In the genomic region with DNA sequence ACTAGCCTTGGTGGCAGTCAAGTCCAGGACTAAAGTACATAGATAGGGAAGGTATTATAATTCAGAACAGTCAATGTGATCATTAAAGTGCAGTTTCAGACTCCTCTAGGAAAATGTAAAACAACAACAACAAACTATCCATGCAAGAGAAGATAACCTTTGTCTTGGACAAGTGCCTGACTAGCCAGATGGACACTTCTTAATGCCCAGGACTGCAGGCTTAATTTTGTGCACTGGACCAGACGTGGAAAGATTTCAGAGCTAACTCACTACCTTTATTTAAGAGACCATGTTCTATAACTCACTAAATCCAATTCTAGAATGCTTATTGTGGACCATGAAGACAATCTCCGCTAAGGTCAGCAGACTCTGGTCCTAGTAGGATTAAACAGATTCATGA, we compare ENCODE assay signal across 20 mouse cellular contexts.
"Had no signal": no experiment of that assay in that cellular context is flagged by ENCODE, and none has a peak within 500 bp of the region (broad histone marks: within the 10 kb centered on the region; RNA-seq: fewer than 3 reads in every experiment).

No protein-coding gene starts in this region.

- H3K4me2 ChIP-seq: kidney, embryonic 15.5 days; limb, embryonic 13.5 days; liver, embryonic 13.5 days; lung, embryonic 14.5 days; midbrain, embryonic 12.5 days; midbrain, embryonic 15.5 days; neural tube, embryonic 12.5 days; neural tube, embryonic 15.5 days had no signal

- H3K9ac ChIP-seq: kidney, embryonic 15.5 days; limb, embryonic 13.5 days; liver, embryonic 13.5 days; lung, embryonic 14.5 days; midbrain, embryonic 12.5 days; midbrain, embryonic 15.5 days; neural tube, embryonic 12.5 days; neural tube, embryonic 15.5 days had no signal

- H3K27me3 ChIP-seq: kidney, embryonic 15.5 days; limb, embryonic 13.5 days; liver, embryonic 13.5 days; midbrain, embryonic 12.5 days; midbrain, embryonic 15.5 days; neural tube, embryonic 12.5 days; neural tube, embryonic 15.5 days had no signal

- H3K4me1 ChIP-seq: kidney, embryonic 15.5 days; limb, embryonic 10.5 days; limb, embryonic 13.5 days; liver, embryonic 13.5 days; midbrain, embryonic 12.5 days; midbrain, embryonic 15.5 days; neural tube, embryonic 12.5 days; neural tube, embryonic 15.5 days had no signal

- ATAC-seq: lung, postnatal 0 days; midbrain, embryonic 15.5 days had no signal

- DNase-seq: kidney, adult 8-10 months; kidney, postnatal 10 days; kidney, postnatal 36 days; layer of hippocampus, postnatal 36 days; liver; liver, embryonic 13.5 days; lung, embryonic 14.5 days; right cerebral cortex, postnatal 25 days; thymus, adult 2 months; thymus, postnatal 25 days had no signal

- H3K27ac ChIP-seq: kidney, embryonic 15.5 days; limb, embryonic 10.5 days; limb, embryonic 13.5 days; liver, embryonic 13.5 days; macrophage; midbrain, embryonic 12.5 days; midbrain, embryonic 15.5 days; neural tube, embryonic 12.5 days; neural tube, embryonic 15.5 days; stomach, postnatal 0 days had no signal

- H3K4me3 ChIP-seq: kidney, embryonic 15.5 days; limb, embryonic 10.5 days; limb, embryonic 13.5 days; liver, embryonic 13.5 days; midbrain, embryonic 12.5 days; midbrain, embryonic 15.5 days; neural tube, embryonic 12.5 days; neural tube, embryonic 15.5 days had no signal

- H3K9me3 ChIP-seq: kidney, embryonic 15.5 days; limb, embryonic 10.5 days; limb, embryonic 13.5 days; liver, embryonic 13.5 days; midbrain, embryonic 12.5 days; midbrain, embryonic 15.5 days; neural tube, embryonic 12.5 days; neural tube, embryonic 15.5 days had no signal

- H3K36me3 ChIP-seq: kidney, embryonic 15.5 days; limb, embryonic 10.5 days; limb, embryonic 13.5 days; liver, embryonic 13.5 days; midbrain, embryonic 12.5 days; midbrain, embryonic 15.5 days; neural tube, embryonic 12.5 days; neural tube, embryonic 15.5 days had no signal
